Mouse (Mus musculus) urinary bladder, postnatal 4 days (tissue): ENCODE data around the gene Sesn1.
"Not testable (repeated sequence)": the region's sequence is repeated elsewhere in the genome, so short reads cannot be mapped to it uniquely, and the experiment has no call there.

Experiments used
- DNase-seq, 2 experiments: peaks; one replicate each; pipeline ENCODE4 v3.0.0; 2021 to 2022; ENCODE audit warnings: low spot score in 2 of 2

Sesn1 gene

DNA sequence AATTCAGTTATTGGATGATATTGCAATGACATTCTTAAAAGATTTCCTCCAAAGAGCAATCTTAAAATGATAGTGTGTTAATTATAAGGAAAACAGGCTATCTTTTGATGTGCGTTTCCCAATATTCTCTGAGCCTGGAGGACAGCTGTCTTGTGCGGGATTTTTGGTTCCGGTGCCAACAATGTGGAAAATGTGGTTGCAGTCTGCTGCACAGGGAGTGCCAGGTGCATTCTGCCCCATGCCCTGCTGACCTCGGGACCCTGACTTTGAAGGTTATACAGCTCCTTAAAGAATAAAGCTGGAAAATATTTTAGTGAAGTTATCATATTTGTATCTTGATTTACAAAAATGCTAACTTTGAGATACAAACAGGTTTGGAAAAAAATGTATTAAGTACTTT lies 98.2 kb downstream of the Sesn1 start:
- no peak for DNase-seq

DNA sequence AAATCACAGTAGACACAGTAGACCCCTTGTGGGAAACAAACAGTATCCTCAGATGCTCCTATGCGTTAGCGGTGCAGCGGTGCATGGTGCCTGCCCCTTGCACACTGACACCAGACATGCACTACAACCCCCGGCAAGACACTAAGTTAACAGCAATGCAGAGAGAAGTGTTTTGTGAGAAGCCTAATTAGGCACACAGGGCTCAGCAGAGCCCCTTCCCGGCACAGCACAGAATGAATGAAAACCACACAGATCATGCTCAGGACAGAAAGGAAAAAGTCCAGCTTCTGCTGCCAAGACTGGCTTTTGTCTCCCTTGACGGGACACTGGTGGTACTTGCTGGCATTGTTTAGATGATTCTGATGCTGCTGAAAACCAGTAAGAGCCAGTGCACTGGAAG lies 99.2 kb downstream of the Sesn1 start:
- no peak for DNase-seq

- DNase-seq, result no peak
These were observed 102.7 kb downstream of the Sesn1 start for GRCm38 (mm10) chr10:41912290-41912994.

GRCm38 (mm10) chr10:41926726-41927125 lies 117.0 kb downstream of the Sesn1 start:
- no peak for DNase-seq

DNA sequence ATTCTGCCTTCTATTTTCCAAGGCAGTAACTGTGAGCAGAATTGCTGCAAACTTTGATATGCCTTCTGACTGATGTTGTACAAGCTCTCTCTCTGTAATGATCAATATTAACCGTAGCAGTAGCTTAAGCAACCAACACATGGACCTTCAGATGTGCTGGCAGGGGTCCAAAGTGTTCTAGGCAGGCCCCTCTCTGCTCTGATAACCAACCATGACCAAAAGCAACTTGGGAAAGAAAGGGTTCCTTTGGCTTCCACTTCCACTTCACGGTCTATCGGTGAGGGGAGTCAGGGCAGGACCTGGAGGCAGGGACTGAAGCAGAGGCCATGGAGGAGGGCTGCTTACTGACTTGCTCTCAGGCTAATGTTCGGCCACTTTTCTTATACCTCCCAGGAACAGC lies 121.2 kb downstream of the Sesn1 start:
- no peak for DNase-seq

GRCm38 (mm10) chr10:41931962-41932361 lies 122.2 kb downstream of the Sesn1 start:
- DNase-seq, result no peak

DNA sequence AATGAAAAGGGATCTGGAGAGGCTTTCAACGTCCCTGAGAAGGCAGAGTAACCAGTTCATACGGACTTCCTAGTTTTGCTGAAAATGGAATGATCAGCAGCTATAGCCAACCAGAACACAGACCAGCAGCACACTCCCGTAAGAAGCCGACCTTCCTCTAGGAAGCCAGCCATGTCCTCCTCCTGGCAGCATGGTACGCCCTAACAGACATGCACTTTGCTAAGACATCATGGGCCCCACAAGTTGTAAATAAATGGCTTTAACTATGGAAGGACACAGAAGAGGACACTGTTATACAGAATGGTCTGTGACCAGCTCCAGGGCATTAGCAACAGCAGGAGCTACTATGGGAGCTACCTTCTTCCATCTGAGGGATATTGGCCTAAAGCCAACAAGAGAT lies 123.2 kb downstream of the Sesn1 start:
- DNase-seq, result no peak

DNA sequence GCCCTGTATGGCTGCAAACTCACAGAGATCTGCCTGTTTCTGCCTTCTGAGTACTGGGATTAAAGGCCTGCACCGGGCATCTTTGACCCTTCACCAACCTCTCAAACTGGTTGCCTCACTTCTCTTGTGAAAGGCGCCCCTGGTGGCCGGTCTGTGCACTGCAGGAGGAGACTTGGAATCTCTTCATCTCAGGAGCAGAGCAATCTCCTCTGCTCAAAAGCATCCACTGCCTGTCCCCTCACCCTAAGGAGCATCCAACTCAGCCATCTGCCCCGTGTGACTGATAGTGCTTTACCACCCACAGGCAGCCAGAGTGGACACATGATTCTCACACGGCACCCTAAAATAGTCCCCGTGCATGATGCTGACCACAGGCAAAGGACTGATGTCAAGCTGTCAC lies 123.8 kb downstream of the Sesn1 start:
- DNase-seq, result no peak

DNA sequence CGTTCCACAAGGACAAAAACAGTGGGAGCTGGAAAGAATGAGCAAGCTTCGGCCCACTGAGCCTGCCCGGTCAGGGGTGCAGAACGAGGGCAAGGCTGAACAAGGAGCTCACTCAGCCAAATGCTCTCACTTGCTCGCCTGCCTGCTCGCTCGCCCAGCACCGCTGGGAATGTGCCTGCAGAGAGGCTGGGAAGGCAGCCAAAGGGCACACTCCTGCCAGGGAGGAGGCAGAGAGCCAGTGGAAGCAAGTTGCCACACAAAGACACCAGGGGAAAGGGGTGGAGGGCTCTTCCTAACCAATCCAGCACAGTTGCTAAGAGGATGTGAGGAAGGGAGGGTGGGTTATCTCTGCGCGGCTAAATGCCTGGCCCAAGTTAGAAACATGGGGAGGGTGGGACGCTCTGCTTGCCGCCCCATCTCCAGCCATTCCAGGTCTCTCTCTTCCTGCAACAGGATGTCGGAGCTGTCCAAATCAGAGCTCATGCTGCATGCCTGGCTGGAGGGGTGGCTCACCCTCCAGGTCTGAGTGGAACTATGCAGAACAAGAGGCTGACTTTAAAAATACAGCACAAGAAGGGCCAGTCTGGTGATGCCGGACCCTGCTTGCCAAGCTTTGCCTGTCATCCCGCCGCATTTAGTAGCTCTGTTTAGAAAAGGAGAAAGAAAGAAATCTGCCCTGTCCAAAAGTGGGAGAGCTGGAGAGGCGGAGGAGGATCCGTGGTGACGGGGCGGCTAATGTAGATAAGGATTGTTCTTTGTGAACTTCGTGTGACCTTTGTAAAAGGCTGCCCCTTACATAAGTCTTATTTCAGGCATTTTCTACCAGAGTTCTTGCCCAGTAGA lies 125.1 kb downstream of the Sesn1 start:
- DNase-seq, result peak; percentile 64 to 72

DNA sequence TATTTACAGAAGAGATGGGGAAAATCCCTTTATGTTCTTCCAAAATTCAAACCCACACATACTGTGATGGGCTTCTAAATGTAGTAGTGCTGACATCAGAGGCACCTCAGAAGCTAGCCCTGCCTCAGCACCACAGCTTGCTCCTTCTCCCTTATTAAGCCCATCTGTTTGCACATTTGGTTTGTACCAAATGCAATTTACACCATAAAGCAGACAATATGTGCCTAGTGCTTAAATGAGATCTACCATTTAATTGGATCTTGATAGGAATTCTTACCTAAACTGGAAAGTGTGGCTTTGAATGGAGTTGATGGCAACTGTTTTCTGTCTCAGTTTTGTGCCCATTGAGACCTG lies 125.7 kb downstream of the Sesn1 start:
- no peak for DNase-seq

DNA sequence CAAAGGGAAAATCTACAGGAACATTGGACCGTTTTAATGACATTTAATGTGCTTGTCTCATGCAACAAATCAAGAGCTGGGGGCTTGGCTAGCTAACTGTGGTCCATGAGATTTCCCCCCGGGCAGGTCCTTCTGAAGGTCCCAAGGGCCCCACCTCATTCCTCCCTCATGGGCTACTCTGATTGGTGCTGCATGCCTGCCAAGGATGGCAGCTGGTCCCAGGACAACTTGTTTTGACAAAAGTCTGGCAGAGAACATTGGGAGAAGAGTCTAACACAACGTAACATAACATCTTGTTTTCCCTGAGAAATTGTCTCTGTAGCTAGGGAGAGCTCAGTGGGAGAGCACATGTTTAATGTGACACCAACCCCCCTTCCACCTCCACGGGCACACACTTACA lies 126.4 kb downstream of the Sesn1 start:
- DNase-seq, result peak in 1 of 2 experiments; percentile 52

GRCm38 (mm10) chr10:41937176-41937575 lies 127.4 kb downstream of the Sesn1 start:
- no peak for DNase-seq

DNA sequence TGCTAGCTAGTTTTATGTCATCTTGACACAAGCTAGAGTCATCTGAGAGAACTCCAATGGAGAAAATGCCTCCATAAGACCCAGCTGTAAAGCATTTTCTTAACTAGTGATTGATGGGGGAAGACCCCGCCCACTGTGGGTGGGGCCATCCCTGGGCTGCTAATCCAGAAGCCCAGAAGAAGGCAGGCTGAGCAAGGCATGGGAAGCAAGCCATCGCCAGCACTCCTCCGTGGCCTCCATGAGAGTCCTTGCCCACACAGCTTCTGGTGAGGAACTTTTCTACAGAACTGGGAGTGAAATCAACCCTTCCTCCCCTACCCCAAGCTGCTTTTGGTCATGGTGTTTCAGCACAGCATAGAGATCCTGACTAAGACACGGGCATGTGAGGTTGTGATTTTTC lies 129.4 kb downstream of the Sesn1 start:
- no peak for DNase-seq

- DNase-seq, result not testable (repeated sequence)
These were observed 142.6 kb downstream of the Sesn1 start for GRCm38 (mm10) chr10:41952354-41952753.

GRCm38 (mm10) chr10:41952850-41953527 lies 143.3 kb downstream of the Sesn1 start:
- DNase-seq, result no peak

- DNase-seq, result no peak
These were observed 143.8 kb downstream of the Sesn1 start for GRCm38 (mm10) chr10:41953528-41953864.

- DNase-seq, result no peak
These were observed 147.9 kb downstream of the Sesn1 start for GRCm38 (mm10) chr10:41957421-41958225.
